Mouse (Mus musculus) intestine, embryonic 14.5 days (tissue): ENCODE data around the gene Olfr571. TPM values are rescaled to one million over a fixed set of nuclear protein-coding genes. Genes with fewer than 3 reads are reported as not detected.

Experiments
- polyA plus RNA-seq: library from polyadenylated mRNA; unstranded; fragments of >200 nt; fragmentation: Nextera tagmentation; extraction: Ambion mirVana; gene quantifications from 2 replicates; pipeline ENCODE4 v1.2.1, GENCODE M21; 2014

Gene Olfr571
- polyA plus RNA-seq, 1 experiment from 2014 or later = not detected

Other genes with a start within 250 kb of the Olfr571 start
- gene Trim68, start 230.2 kb downstream of the Olfr571 start, polyA plus RNA-seq = 13.5 and 14.2 TPM in 2 replicates
- gene Olfr557, start 221.6 kb downstream of the Olfr571 start, polyA plus RNA-seq = not detected in 2 replicates
- gene Olfr558, start 215.3 kb downstream of the Olfr571 start, polyA plus RNA-seq = 0.11 TPM in 1 of 2 replicates, not detected in the other
- gene Olfr33, start 198.5 kb downstream of the Olfr571 start, polyA plus RNA-seq = not detected in 2 replicates
- not detected in 2 replicates for gene Olfr559, start 190.0 kb downstream of the Olfr571 start, polyA plus RNA-seq
- 0.15 TPM in 1 of 2 replicates, not detected in the other for gene Olfr560, start 158.2 kb downstream of the Olfr571 start, polyA plus RNA-seq
- 0.31 and 0.39 TPM in 2 replicates for gene Olfr78, start 158.1 kb downstream of the Olfr571 start, polyA plus RNA-seq
- not detected in 2 replicates for gene Olfr561, start 146.3 kb downstream of the Olfr571 start, polyA plus RNA-seq
- gene Olfr564, start 114.1 kb downstream of the Olfr571 start, polyA plus RNA-seq = not detected in 2 replicates
- gene Olfr566, start 58.8 kb downstream of the Olfr571 start, polyA plus RNA-seq = not detected in 2 replicates
- gene Olfr568, start 40.4 kb downstream of the Olfr571 start, polyA plus RNA-seq = not detected in 2 replicates
- not detected in 2 replicates for gene Olfr569, start 26.7 kb downstream of the Olfr571 start, polyA plus RNA-seq
- gene Olfr570, start 23.0 kb downstream of the Olfr571 start, polyA plus RNA-seq = not detected in 2 replicates
- not detected in 2 replicates for gene Olfr572, start 6.9 kb upstream of the Olfr571 start, polyA plus RNA-seq
- not detected in 2 replicates for gene Olfr573-ps1, start 25.0 kb upstream of the Olfr571 start, polyA plus RNA-seq
- gene Olfr574, start 30.9 kb upstream of the Olfr571 start, polyA plus RNA-seq = not detected in 2 replicates
- gene Olfr575, start 41.2 kb upstream of the Olfr571 start, polyA plus RNA-seq = not detected in 2 replicates
- gene Olfr576, start 45.1 kb upstream of the Olfr571 start, polyA plus RNA-seq = not detected in 2 replicates
- gene Olfr577, start 58.4 kb upstream of the Olfr571 start, polyA plus RNA-seq = not detected in 2 replicates
- not detected in 2 replicates for gene Olfr578, start 71.8 kb upstream of the Olfr571 start, polyA plus RNA-seq
- not detected in 2 replicates for gene Olfr582, start 120.5 kb upstream of the Olfr571 start, polyA plus RNA-seq
- not detected in 2 replicates for gene Olfr583, start 133.8 kb upstream of the Olfr571 start, polyA plus RNA-seq
- not detected in 2 replicates for gene Olfr584, start 164.3 kb upstream of the Olfr571 start, polyA plus RNA-seq
- not detected in 2 replicates for gene Olfr585, start 180.2 kb upstream of the Olfr571 start, polyA plus RNA-seq
- gene Olfr586, start 208.1 kb upstream of the Olfr571 start, polyA plus RNA-seq = not detected in 2 replicates
- not detected in 2 replicates for gene Olfr588-ps1, start 223.3 kb upstream of the Olfr571 start, polyA plus RNA-seq
- not detected in 2 replicates for gene Olfr589, start 238.8 kb upstream of the Olfr571 start, polyA plus RNA-seq